Mouse (Mus musculus) kidney, adult 2 months (tissue): ENCODE data around the gene Olfml1.

ENCODE experiments used
- CTCF ChIP-seq: fragments of 200-500 bp; conservative IDR thresholded peaks from 2 replicates; pipeline ENCODE4 v1.5.1; 2011; ENCODE audit warnings: low read depth, mild to moderate bottlenecking, control low read depth, low read length, moderate library complexity, mixed read lengths; ENCODE audit not compliant: insufficient read depth, insufficient read length
- POLR2A ChIP-seq: fragments of 200-500 bp; IDR thresholded peaks from one replicate; pipeline ENCODE4 v1.6.1; 2011; ENCODE audit warnings: low read depth, low read length, control low read depth

DNA sequence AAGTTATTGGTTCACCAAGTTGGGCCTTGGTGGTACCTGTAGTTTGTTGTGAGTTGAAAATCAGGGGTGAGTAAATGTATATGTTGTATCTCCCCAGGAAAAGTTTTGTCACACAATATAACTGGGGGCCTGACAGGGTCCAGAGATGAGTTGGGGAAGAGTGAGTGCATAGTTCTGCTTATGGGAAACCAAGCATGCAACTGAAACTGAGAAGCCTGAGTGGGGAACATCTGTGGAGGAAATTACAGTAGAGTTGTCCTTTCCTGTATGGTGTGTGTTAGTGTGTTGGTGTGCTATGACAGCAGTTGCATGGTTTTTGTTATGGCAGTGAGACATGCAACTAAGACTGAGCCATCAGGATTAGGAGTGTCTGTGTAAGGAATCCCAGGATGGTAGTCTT is 61.1 kb downstream of the Olfml1 start:
- TF ChIP-seq CTCF (no peak), POLR2A (no peak)
